Mouse (Mus musculus) liver, embryonic 14.5 days (tissue): ENCODE results near the gene Ccm2.

Source experiments
- CTCF ChIP-seq: IDR thresholded peaks from 2 replicates; pipeline ENCODE4 v1.5.1; 2016; ENCODE audit warnings: antibody characterized with exemption, low read depth, control low read depth
- EP300 ChIP-seq: IDR thresholded peaks from 2 replicates; pipeline ENCODE4 v1.6.1; 2016; ENCODE audit warnings: antibody characterized with exemption, low read depth

GRCm38 (mm10) chr11:6580065-6580750 lies 33.5 kb downstream of the Ccm2 start:
- no peak for TF ChIP-seq EP300
- TF ChIP-seq CTCF: no peak
